Mouse (Mus musculus) urinary bladder, postnatal 4 days (tissue): ENCODE results near the gene Vmn2r68.

Experiments used
- DNase-seq, 2 experiments: peaks; one replicate each; pipeline ENCODE4 v3.0.0; 2021 to 2022; ENCODE audit warnings: low spot score in 2 of 2

Vmn2r68 gene

DNA sequence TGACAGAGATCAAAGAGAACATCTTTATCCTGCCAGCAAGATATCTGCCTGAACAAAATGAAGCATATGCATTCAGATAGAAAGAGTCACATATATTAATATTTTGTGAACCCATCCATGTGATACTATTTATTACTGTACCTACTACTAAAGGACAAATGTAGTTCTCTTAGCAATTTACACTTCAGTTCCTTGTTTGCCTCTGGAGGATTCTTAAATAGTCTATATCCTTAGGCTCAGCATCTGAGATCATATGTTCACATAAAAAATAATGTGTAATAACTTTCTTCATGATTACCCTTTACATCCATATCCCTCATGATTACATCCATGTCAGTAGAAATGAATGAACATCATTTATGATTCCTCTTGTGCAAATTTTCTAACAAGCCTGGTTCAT is at the start of gene Vmn2r68:
Vmn2r68 (minus strand) TSS at position 101 of the 400 bp plus-strand sequence.
- DNase-seq, result no peak
